Mouse (Mus musculus) cerebellum, adult 9-10 months (tissue): ENCODE measurements around the gene Tcl1b2.
A peak's percentile ranks its signal among the peaks of the same experiment; 100 is the strongest.
"Not testable (repeated sequence)": the region's sequence is repeated elsewhere in the genome, so short reads cannot be mapped to it uniquely, and the experiment has no call there.

ENCODE experiments used
- DNase-seq: peaks from one replicate; pipeline ENCODE4 v3.0.0; 2022

Gene Tcl1b2

GRCm38 (mm10) chr12:105174318-105174717 is 28.5 kb downstream of the Tcl1b2 start:
- DNase-seq = peak; percentile 9

GRCm38 (mm10) chr12:105176044-105176443 is 30.2 kb downstream of the Tcl1b2 start, which contains the start of gene Tcl1b5:
TSS of gene Tcl1b5 (plus strand) at chr12:105176344.
- DNase-seq = not testable (repeated sequence)

GRCm38 (mm10) chr12:105181040-105181644 is 35.3 kb downstream of the Tcl1b2 start:
- DNase-seq = not testable (repeated sequence)

- not testable (repeated sequence) for DNase-seq
Measured at GRCm38 (mm10) chr12:105188980-105189379, 43.2 kb downstream of the Tcl1b2 start.

DNA sequence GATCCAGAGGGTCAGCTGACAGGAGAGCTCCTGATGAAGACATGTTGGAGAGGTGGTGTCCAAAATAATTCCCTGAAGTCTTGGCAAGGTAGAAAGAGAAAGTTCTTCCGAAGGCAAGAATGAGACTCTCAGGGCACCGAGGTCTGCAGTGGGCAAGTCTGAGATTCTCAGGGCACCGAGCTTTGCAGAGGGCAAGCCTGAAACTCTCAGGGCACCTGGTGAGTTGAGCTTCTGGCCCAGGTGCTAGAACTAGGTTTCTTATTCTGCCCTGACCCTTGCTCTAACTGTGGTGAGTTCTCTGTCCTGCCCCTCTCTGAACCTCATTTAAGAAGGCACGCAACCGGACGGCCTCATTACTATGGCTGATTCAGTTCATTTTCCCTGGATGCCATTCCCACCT is 44.9 kb downstream of the Tcl1b2 start, which contains the start of gene Tcl1b3:
Gene Tcl1b3, plus strand, starts transcription at position 301 of the 400 bp plus-strand sequence.
- DNase-seq = not testable (repeated sequence)

GRCm38 (mm10) chr12:105199684-105200497 is 54.1 kb downstream of the Tcl1b2 start:
- not testable (repeated sequence) for DNase-seq

GRCm38 (mm10) chr12:105201657-105202056 is 55.8 kb downstream of the Tcl1b2 start, which contains the start of gene Tcl1b4:
TSS of gene Tcl1b4 (plus strand) at chr12:105201957.
- not testable (repeated sequence) for DNase-seq
